Mouse (Mus musculus) kidney, adult 18-20 months (tissue): ENCODE measurements around the gene Wfdc15a.

ENCODE experiments used
- DNase-seq: peaks from one replicate; pipeline ENCODE4 v3.0.0; 2021

Wfdc15a gene

DNA sequence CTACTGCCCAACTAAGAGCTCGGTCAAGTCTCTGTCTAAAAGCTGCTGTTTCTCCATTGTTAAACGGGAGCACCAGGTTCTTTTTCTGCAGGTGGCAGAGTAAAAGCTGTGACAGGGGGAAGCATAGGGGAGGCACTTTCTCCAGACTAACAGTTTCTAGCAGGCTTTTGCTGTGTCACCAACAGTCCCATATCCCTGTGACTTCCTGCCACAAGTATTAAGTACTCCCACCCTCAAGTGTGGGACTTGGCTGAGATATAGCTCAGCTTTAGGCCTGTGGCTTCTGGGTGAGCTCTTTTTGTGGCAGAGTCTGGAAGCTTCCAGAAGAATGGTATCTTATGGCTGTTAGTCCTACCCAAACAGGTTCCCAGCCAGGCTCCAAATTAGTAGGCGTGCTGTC lies 24.1 kb downstream of the Wfdc15a start:
- no peak for DNase-seq

DNA sequence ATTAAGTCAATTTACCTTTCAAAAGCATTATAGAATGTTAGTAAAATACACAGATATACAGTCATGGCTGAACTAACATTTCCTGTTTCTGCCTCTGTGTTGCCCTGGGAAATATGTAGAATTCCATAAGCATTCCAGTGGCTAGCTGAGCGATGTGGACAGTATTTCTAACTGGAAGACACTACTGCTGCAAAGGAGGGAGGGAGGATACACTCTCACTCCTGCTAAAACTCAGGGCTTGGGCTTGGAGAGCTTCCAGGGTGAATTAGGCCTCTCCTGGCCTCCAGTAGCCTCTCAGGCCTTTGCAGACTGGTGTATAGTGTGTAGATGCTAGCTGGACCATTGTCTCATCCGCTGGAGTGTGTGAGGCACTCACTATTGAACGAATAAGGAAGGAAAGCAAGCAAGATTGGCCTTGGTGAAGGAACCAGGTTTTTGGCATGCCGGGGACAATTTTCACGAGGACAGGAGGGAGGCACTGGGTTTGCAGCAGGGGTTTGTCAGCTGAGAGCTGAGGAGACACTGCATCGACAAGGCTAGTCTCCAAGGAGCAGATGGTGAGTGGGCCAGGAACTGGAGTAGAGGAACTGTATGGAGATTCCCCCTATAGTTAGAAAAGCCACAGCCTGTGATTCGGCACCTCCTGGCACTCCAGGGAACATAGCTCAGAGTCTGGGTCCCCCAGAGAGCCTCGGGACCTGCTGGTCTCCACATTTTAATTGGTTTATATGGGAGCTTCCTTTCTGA lies 25.1 kb downstream of the Wfdc15a start:
- DNase-seq = no peak

DNA sequence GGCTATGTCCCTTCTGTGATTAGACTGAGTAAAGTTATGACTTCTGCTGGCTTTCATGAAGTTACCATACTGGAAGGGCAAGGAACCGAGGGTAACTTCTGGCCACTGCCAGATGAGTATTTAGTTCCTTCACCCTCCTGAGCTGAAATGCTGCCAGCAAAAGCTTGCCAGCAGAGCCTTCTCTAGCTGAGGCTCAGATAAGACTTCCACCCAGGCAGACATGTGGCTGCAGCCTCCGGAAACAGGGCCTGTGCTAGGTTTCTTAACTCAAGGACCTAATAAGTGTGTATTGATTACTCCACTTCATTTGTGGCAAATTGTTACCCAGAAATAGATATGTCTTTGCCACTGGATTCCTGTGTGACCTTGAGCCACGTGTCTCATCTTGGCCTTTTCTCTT lies 26.5 kb downstream of the Wfdc15a start:
- DNase-seq = no peak

DNA sequence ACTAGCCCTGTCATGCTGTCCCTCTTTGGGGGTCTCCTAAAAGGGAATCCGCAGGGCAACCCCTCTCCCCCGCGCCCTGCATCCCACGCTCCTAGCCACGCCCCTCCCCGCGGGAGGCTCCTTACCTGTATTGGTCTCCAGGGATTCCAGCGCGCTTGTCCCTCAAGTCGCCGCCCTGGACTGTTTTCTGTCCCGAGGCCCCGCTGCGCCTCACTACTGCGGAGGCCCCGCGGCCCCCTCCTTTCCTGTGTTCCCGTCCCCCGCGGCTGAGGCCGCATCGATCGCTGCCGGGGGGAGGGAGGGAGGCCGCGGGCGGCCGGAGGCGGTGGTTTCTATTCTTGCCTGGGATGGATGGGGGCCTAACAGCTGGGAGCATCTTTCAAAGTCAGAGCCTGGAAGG lies 29.0 kb downstream of the Wfdc15a start, which contains the start of gene Kcns1:
Gene Kcns1, minus strand, starts transcription at position 212 of the 400 bp plus-strand sequence.
- DNase-seq = no peak

GRCm38 (mm10) chr2:164170326-164170725 lies 29.6 kb downstream of the Wfdc15a start:
- no peak for DNase-seq

DNA sequence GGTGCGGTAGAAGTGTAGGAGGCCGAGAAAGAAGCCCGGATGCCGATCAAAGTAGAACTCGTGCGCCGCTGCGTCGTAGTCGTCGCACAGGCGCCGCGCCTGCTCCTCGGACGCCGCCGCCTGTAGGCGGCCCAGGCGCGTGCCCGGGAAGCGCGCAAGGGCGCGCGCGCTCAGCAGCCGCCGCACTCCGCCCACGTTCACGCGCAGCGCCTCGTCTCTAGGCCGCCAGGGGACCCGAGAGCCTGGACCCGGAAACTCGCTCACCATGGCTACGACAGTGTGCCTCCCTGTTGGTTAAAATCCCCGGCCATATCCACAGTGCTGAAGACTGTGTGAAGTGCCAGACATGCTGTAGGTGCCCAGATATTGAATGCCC lies 31.4 kb downstream of the Wfdc15a start:
- DNase-seq = no peak

GRCm38 (mm10) chr2:164167752-164168570 lies 32.0 kb downstream of the Wfdc15a start:
- no peak for DNase-seq

- DNase-seq = no peak
Measured at GRCm38 (mm10) chr2:164164941-164165340, 35.0 kb downstream of the Wfdc15a start.

- DNase-seq = no peak
Measured at GRCm38 (mm10) chr2:164161515-164162055, 38.3 kb downstream of the Wfdc15a start.

DNA sequence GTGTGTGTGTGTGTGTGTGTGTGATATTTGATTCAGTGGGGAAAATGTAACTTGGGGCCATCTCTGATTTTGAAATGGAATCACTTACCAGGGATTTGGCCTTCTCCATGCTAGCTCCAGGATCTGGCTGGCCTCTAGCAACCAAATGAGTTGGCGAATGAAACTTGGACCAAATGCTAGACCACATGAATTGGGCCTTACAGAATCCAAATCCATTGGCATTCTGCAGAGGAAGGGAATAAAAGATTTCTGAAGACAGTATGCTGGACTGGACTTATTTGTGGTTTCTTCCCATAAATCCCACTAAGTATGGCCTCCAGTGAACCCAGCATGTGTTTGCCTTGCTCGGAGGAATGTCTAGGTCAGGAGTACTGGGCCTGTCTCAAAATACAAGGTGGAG lies 41.1 kb downstream of the Wfdc15a start:
- DNase-seq = no peak

- no peak for DNase-seq
Measured at GRCm38 (mm10) chr2:164156158-164156557, 43.8 kb downstream of the Wfdc15a start.

GRCm38 (mm10) chr2:164154007-164154406 lies 45.9 kb downstream of the Wfdc15a start:
- no peak for DNase-seq

GRCm38 (mm10) chr2:164152341-164152740 lies 47.6 kb downstream of the Wfdc15a start:
- DNase-seq = no peak

GRCm38 (mm10) chr2:164150086-164150760 lies 49.7 kb downstream of the Wfdc15a start:
- no peak for DNase-seq
